Mouse (Mus musculus) mouse trophoblast stem cell (cell line): ENCODE measurements around the gene Pir.

ENCODE experiments used
- in situ Hi-C, 2 experiments: fragments of 300-500 bp; cut with MseI, MboI; formaldehyde crosslinking; loops; 2 replicates in 1 of 2; 3 replicates in 1 of 2; pipeline ENCODE4 v1.15.1; 2025

Pir gene

GRCm38 (mm10) chrX:164269285-164269761 lies at the start of gene Pir:
Pir (plus strand) TSS chrX:164269371.
- in situ Hi-C loops = no loop called here

GRCm38 (mm10) chrX:164221989-164222388 lies 47.2 kb upstream of the Pir start:
- in situ Hi-C loops = no loop called here

GRCm38 (mm10) chrX:164233380-164233779 lies 35.8 kb upstream of the Pir start:
- in situ Hi-C loops = no loop called here

GRCm38 (mm10) chrX:164245714-164246113 lies 23.5 kb upstream of the Pir start:
- in situ Hi-C loops = no loop called here

- in situ Hi-C loops = no loop called here
Measured at GRCm38 (mm10) chrX:164246722-164247121, 22.4 kb upstream of the Pir start.

- in situ Hi-C loops = no loop called here
Measured at GRCm38 (mm10) chrX:164256527-164256926, 12.6 kb upstream of the Pir start.

- in situ Hi-C loops = no loop called here
Measured at GRCm38 (mm10) chrX:164258057-164258456, 11.1 kb upstream of the Pir start, which contains the start of gene Bmx. Bmx (minus strand) TSS chrX:164258193.

- in situ Hi-C loops = no loop called here
Measured at GRCm38 (mm10) chrX:164258662-164259061, 10.5 kb upstream of the Pir start.

- in situ Hi-C loops = no loop called here
Measured at GRCm38 (mm10) chrX:164262286-164262685, 6.9 kb upstream of the Pir start.

GRCm38 (mm10) chrX:164264861-164265260 lies 4.3 kb upstream of the Pir start:
- in situ Hi-C loops = no loop called here

- in situ Hi-C loops = no loop called here
Measured at GRCm38 (mm10) chrX:164270603-164271002, 1.4 kb downstream of the Pir start.

- in situ Hi-C loops = no loop called here
Measured at GRCm38 (mm10) chrX:164275536-164275935, 6.4 kb downstream of the Pir start.

GRCm38 (mm10) chrX:164280918-164281647 lies 11.9 kb downstream of the Pir start:
- in situ Hi-C loops = loop anchor here in 1 of 2 experiments (10.0 kb wide), 1 partner anchor 96 kb away; no protein-coding TSS in a partner anchor

GRCm38 (mm10) chrX:164283808-164284207 lies 14.6 kb downstream of the Pir start:
- in situ Hi-C loops = loop anchor here in 1 of 2 experiments (10.0 kb wide), 1 partner anchor 99 kb away; no protein-coding TSS in a partner anchor

GRCm38 (mm10) chrX:164287077-164287476 lies 17.9 kb downstream of the Pir start:
- in situ Hi-C loops = loop anchor here (5.0 to 10.0 kb wide), 2 partner anchors 102 to 105 kb away; no protein-coding TSS in a partner anchor

- in situ Hi-C loops = no loop called here
Measured at GRCm38 (mm10) chrX:164291147-164291546, 22.0 kb downstream of the Pir start.

GRCm38 (mm10) chrX:164306250-164306649 lies 37.1 kb downstream of the Pir start:
- in situ Hi-C loops = no loop called here

- in situ Hi-C loops = no loop called here
Measured at GRCm38 (mm10) chrX:164313876-164314275, 44.7 kb downstream of the Pir start.

GRCm38 (mm10) chrX:164318554-164318953 lies 49.4 kb downstream of the Pir start:
- in situ Hi-C loops = no loop called here

GRCm38 (mm10) chrX:164320031-164320430 lies 50.9 kb downstream of the Pir start:
- in situ Hi-C loops = no loop called here

- in situ Hi-C loops = no loop called here
Measured at GRCm38 (mm10) chrX:164322492-164322891, 53.3 kb downstream of the Pir start.

GRCm38 (mm10) chrX:164323391-164323913 lies 54.3 kb downstream of the Pir start:
- in situ Hi-C loops = no loop called here

- in situ Hi-C loops = no loop called here
Measured at GRCm38 (mm10) chrX:164330351-164330750, 61.2 kb downstream of the Pir start.
